Mouse (Mus musculus) E14TG2a.4 (cell line): ENCODE results near the gene Mettl24.
A peak's percentile ranks its signal among the peaks of the same experiment; 100 is the strongest.

Experiments used
- H3K27me3 ChIP-seq: 2 replicates; pipeline ENCODE4 v1.6.1; 2014; ENCODE audit warnings: low read length, control low read depth; ENCODE audit not compliant: insufficient read depth
- H3K36me3 ChIP-seq: 2 replicates; pipeline ENCODE4 v1.6.1; 2014; ENCODE audit warnings: low read length, control low read depth; ENCODE audit not compliant: insufficient read depth
- H3K4me1 ChIP-seq: replicated peaks from 2 replicates; pipeline ENCODE4 v1.6.1; 2014; ENCODE audit warnings: low read depth, low read length, control low read depth
- H3K4me3 ChIP-seq: replicated peaks from 2 replicates; pipeline ENCODE4 v1.5.1; 2014; ENCODE audit warnings: mild to moderate bottlenecking, low read length
- H3K9me3 ChIP-seq: 2 replicates; pipeline ENCODE4 v1.6.1; 2014; ENCODE audit warnings: low read length, control low read depth
- CTCF ChIP-seq: conservative IDR thresholded peaks from 2 replicates; pipeline ENCODE4 v1.5.1; 2014; ENCODE audit warnings: low read length
- NANOG ChIP-seq: IDR thresholded peaks from 2 replicates; pipeline ENCODE4 v1.6.1; 2014; ENCODE audit warnings: borderline replicate concordance, low read length, mixed read lengths
- POU5F1 ChIP-seq: IDR thresholded peaks from 2 replicates; pipeline ENCODE4 v1.6.1; 2014; ENCODE audit warnings: low read length, borderline replicate concordance

Mettl24 gene

GRCm38 (mm10) chr10:40675921-40676320 is 7.2 kb upstream of the Mettl24 start:
- Histone ChIP-seq H3K9me3 (no peaks in the 10 kb centered on the region), H3K4me3 (no peak overlapping the region), H3K27me3 (peaks cover 8% of the 10 kb centered on the region), H3K4me1 (no peaks in the 10 kb centered on the region; the same call in 1 of the 2 replicates), H3K36me3 (no peaks in the 10 kb centered on the region)
- TF ChIP-seq NANOG (no peak), CTCF (no peak), POU5F1 (no peak)

DNA sequence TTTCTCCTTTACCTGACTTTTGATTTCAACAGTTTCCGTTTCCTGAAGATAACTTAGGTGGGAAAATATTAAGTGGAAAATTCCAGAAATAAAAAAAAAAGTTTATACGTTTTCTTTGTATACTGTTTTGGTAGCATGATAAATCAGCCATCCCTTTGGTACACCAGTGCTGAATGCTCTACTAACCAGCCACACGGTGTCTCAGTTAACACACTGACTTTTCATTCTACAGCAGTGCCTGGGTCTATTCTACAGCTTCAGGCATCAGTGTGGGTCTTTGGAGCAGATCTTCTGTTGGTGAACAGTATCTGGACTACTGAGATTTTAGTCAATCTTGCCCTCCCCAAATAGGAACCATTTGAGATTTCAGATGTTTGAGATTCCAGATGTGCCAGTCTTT is 4.6 kb upstream of the Mettl24 start:
- Histone ChIP-seq H3K9me3 (no peaks in the 10 kb centered on the region), H3K36me3 (no peaks in the 10 kb centered on the region)
- no peak for TF ChIP-seq CTCF
- no peak for TF ChIP-seq POU5F1
- TF ChIP-seq NANOG = no peak

DNA sequence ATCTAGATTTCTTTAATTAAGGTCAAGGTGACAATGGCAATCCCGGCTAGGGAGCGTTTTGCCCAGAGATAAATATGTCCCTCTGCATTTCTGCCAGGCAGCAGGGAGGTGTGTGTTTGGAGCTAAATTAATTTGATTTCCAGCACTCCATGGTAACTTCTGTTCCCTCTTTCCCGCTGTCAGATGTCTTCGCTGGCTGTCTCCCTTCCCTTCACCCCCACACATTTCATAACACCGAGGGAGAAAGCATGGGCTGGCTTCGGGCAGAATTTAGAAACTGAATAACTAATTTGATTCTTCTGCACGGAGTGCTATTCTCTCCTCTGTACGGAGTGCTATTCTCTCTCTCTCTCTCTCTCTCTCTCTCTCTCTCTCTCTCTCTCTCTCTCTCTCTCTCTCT is 612 bp upstream of the Mettl24 start:
- no peak for TF ChIP-seq CTCF
- TF ChIP-seq NANOG = no peak
- no peak for TF ChIP-seq POU5F1
- peaks cover 10% of the 10 kb centered on the region for H3K4me1 ChIP-seq
- no peaks in the 10 kb centered on the region for H3K36me3 ChIP-seq
- 0 out of 2 replicates have a peak overlapping the region, but pooled peaks have one; percentile 82 for H3K4me3 ChIP-seq
- H3K27me3 ChIP-seq = peaks cover 45% of the 10 kb centered on the region
- H3K9me3 ChIP-seq = no peaks in the 10 kb centered on the region

More for the DNA sequence above, 4.6 kb upstream of the Mettl24 start:
- Histone ChIP-seq H3K27me3 (peaks cover 27% of the 10 kb centered on the region), H3K4me3 (no peak overlapping the region), H3K4me1 (peaks cover under 1% of the 10 kb centered on the region)

GRCm38 (mm10) chr10:40683868-40684253 is 779 bp downstream of the Mettl24 start:
- TF ChIP-seq NANOG (no peak), CTCF (no peak), POU5F1 (no peak)
- Histone ChIP-seq H3K36me3 (no peaks in the 10 kb centered on the region), H3K4me1 (peaks cover 18% of the 10 kb centered on the region), H3K27me3 (peaks cover 45% of the 10 kb centered on the region), H3K9me3 (no peaks in the 10 kb centered on the region), H3K4me3 (peak overlapping the region; percentile 82)

DNA sequence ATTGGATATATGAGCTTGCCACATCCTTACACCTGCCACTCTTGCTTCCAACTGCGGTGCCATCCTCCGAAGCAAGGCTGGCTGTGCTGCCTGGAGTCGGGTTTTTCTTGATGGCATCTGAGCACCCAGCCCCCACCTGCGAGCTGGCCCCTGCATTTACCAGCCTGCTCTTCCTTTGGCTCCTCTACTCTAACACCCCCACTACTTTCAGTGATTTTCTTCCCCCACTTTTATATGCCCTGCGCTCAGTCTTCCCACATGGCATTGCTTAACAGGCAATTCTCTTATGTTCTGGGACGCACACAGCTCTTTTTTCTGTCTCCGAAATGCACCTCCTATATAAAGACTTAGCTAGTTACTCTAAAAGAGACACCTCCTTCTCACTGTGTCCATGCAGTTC is 1.2 kb downstream of the Mettl24 start:
- TF ChIP-seq POU5F1 (no peak), NANOG (no peak), CTCF (no peak)
- H3K4me3 ChIP-seq = no peak overlapping the region
- no peaks in the 10 kb centered on the region for H3K36me3 ChIP-seq
- no peaks in the 10 kb centered on the region for H3K9me3 ChIP-seq
- peaks cover 20% of the 10 kb centered on the region for H3K4me1 ChIP-seq
- peaks cover 45% of the 10 kb centered on the region for H3K27me3 ChIP-seq

- TF ChIP-seq NANOG (no peak), CTCF (no peak), POU5F1 (no peak)
- H3K4me1 ChIP-seq = peaks cover 20% of the 10 kb centered on the region
- H3K4me3 ChIP-seq = no peak overlapping the region
- H3K36me3 ChIP-seq = no peaks in the 10 kb centered on the region
- peaks cover 4% of the 10 kb centered on the region; the same call in 1 of the 2 replicates for H3K9me3 ChIP-seq
- H3K27me3 ChIP-seq = peaks cover 40% of the 10 kb centered on the region
Observed at GRCm38 (mm10) chr10:40685641-40686040, 2.6 kb downstream of the Mettl24 start.

DNA sequence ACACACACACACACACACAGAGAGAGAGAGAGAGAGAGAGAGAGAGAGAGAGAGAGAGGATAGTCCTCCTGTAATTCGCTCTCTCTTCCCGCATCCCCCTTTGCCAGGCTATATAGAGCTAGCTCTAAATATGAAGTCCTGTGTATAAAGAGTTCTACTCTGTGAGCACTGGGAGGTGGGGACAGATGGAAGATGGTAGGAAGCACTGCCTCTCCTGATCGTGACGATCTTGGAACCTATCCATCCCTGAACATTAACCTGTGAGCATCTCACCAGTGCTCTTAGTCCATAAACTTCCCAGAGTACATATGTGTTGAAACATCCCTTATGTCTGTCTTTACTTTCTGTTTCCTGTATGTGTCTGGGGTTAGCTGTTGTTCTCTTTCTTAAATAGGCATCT is 3.9 kb downstream of the Mettl24 start:
- no peak for TF ChIP-seq NANOG
- TF ChIP-seq CTCF = no peak
- H3K36me3 ChIP-seq = no peaks in the 10 kb centered on the region
- peaks cover 4% of the 10 kb centered on the region; the same call in 1 of the 2 replicates for H3K9me3 ChIP-seq
- H3K27me3 ChIP-seq = peaks cover 32% of the 10 kb centered on the region
- H3K4me1 ChIP-seq = peaks cover 20% of the 10 kb centered on the region
- no peak overlapping the region for H3K4me3 ChIP-seq

DNA sequence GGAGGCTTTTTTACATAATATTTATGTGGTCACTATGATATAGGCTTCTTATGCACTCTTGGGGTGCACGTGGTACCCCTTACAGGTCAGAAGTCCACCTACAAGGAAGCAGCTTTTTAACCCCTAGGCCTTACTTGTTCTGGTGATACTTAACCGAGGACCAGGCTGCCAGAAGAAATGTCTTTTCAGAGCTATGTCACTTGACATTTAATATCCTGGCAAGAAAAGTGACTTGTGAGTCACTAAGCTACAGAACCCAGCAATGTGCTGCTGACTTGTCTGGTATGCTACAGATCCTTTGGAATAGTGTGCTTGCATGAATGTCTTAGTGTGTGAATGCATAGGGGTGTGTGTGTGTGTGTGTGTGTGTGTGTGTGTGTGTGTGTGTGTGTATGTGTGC is 4.3 kb downstream of the Mettl24 start:
- TF ChIP-seq CTCF = no peak
- TF ChIP-seq POU5F1 = no peak
- TF ChIP-seq NANOG = no peak
- no peaks in the 10 kb centered on the region for H3K36me3 ChIP-seq
- H3K9me3 ChIP-seq = peaks cover 4% of the 10 kb centered on the region; the same call in 1 of the 2 replicates
- peaks cover 28% of the 10 kb centered on the region for H3K27me3 ChIP-seq
- no peak overlapping the region for H3K4me3 ChIP-seq
- H3K4me1 ChIP-seq = peaks cover 20% of the 10 kb centered on the region

DNA sequence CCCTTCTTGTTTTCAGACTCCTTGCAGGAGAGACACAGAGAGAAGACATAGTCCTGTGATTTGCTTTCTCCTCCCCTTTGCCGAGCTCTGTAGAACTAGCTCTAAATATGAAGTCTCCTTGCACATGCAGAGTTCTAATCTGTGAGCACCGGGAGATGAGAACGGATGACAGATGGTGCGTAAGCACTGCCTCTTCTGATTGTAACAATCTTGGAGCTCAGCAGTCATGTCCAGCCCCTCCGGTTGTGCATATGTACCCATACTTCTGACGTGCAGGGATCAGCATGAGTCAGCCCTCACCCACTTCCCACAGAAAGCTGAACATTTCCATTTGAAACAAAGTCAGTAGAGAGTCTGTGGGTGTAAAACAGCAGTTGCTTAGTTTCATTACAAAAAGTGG is 5.2 kb downstream of the Mettl24 start:
- Histone ChIP-seq H3K4me3 (no peak overlapping the region), H3K27me3 (peaks cover 20% of the 10 kb centered on the region), H3K36me3 (no peaks in the 10 kb centered on the region), H3K9me3 (peaks cover 4% of the 10 kb centered on the region; the same call in 1 of the 2 replicates), H3K4me1 (peaks cover 20% of the 10 kb centered on the region)
- no peak for TF ChIP-seq CTCF

DNA sequence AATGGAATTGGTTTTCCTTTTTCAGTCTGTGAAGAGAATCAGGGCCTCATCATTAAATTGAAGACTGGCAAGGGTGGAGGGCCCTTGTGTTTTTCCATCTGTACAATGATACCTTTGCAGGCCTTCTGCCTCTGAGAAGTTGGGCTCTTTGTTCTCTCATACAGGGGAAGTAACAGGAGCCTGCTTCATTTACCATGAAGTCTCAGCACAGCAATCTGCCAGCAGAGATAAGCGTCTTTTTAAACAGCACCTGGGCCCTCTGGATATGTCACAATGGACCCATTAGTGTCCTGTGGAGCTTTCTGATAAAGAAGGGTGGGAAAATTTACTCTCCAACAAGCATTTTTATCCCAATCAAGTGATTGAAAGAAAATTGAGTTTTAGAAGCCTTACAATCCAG is 5.8 kb downstream of the Mettl24 start:
- H3K27me3 ChIP-seq = peaks cover 14% of the 10 kb centered on the region
- TF ChIP-seq POU5F1 (no peak), NANOG (no peak), CTCF (no peak)
- no peaks in the 10 kb centered on the region for H3K36me3 ChIP-seq
- peaks cover 15% of the 10 kb centered on the region for H3K4me1 ChIP-seq
- H3K9me3 ChIP-seq = peaks cover 4% of the 10 kb centered on the region; the same call in 1 of the 2 replicates
- no peak overlapping the region for H3K4me3 ChIP-seq
